Mouse (Mus musculus): ENCODE measurements around the gene Mtmr12.

GRCm38 (mm10) chr15:12205902-12206645, 1.2 kb downstream of the Mtmr12 start:
- no peak for TF ChIP-seq POLR2A (IDR thresholded peaks at IDR 0.05; ENCODE audit: borderline replicate concordance, low read depth, low read length)
- no peak for TF ChIP-seq CTCF (IDR thresholded peaks at IDR 0.05; ENCODE audit: low read depth, low read length)
